Mouse (Mus musculus): ENCODE results near the gene Adcy10.

DNA sequence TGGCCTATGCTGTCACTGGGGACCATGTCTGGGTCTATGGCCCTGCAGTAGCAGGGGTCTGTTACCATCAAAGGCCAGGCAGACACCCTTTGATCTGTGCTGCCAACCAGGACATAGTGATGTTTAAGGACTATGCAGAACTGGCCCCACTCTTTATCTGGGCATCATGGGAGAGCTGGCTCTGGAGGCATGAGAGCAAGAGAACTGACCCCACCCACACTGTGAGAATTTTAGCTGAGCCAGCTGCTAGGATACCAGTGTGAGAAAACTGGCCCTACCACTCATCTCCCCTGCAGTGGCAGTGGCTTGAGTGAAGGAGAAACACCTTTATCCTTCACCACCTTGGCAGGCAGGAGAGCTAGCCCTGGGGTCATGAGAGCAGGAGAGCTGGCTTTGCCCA, 43.8 kb upstream of the Adcy10 start:
- TF ChIP-seq CTCF (IDR thresholded peaks at IDR 0.05; ENCODE audit: insufficient read depth, low read depth, low read length) = no peak
- no peak for TF ChIP-seq POLR2A (IDR thresholded peaks at IDR 0.05; ENCODE audit: insufficient read depth, low read depth, low read length)
